8 mouse cellular contexts compared by ENCODE assay signal in the genomic region with DNA sequence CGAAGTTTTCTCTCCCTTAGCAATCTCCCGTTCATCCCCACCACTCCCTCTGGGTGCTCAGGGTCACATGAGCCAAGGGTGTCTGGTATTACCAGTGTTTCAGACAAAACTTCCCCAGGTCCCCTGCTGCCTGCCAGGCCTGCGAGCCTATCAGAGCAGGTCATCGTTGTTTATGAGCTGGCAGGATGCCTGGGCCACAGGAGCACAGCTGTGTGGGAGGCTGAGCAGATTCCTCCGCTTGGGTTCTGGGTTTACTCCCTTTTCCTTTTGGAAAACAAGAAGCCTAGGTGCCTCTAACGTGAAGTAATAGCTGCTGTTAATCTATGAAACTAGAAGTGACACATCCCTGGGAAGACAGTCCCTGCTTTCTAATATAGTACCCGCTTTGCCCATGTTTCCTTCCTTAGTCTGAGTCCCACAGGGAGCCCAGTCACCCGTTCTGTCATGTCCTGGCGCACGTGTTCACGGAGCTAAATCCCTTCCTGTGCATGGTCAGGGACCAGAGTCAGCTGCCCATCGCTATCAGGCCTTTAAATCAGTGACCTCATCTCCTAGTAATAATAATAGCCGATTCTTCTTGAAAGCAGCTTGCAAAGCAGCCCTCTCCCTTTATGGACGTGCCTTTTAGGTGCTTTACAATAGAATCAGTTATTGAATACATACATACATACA. TPM values are rescaled to one million over a fixed set of nuclear protein-coding genes. Genes with fewer than 3 reads are reported as not detected.
DNase-seq lines count a peak whose midpoint lies in the region.

No protein-coding gene starts in this region.

- peak; percentile 38 to 47 for DNase-seq in cerebellum, postnatal 14 days
- no peak for DNase-seq in cerebellum, adult 9-10 months
- DNase-seq in brain, adult 2 months (ENCODE audit: low read depth, low spot score) = peak; percentile 57
- peak; percentile 72 for DNase-seq in heart, adult 18-20 months
- DNase-seq in kidney, adult 18-20 months = peak; percentile 76
- DNase-seq in lung, postnatal 4 days = peak; percentile 66 to 74
- peak; percentile 59 for DNase-seq in yolk sac, embryonic 10.5 days (ENCODE audit: low spot score)
- DNase-seq in B cell, adult 2 months = no peak

RNA-seq across cellular contexts. Expression of a gene that starts 9.4 kb away (rescaled TPM):
- total RNA-seq in heart, adult 18-20 months (2021) = 10 to 100 TPM; 44.7 to 49.8 TPM

RNA-seq across cellular contexts. Expression of a gene that starts 50.4 kb away (rescaled TPM):
- not detected for total RNA-seq in heart, adult 18-20 months (2021)

Comparison
In these comparisons a context has a peak if more than half of its experiments do, and no peak if none do; other contexts are left out.
1. DNase-seq: peak in cerebellum, postnatal 14 days (2 of 2), brain, adult 2 months (single experiment), heart, adult 18-20 months (2 of 2), kidney, adult 18-20 months (single experiment), lung, postnatal 4 days (2 of 2) and yolk sac, embryonic 10.5 days (single experiment); none in cerebellum, adult 9-10 months (single experiment) and B cell, adult 2 months (0 of 2).